Mouse (Mus musculus) erythroblast, embryonic 14.5 days (primary cell): ENCODE results near the gene Prox2.

Source experiments
- GATA1 ChIP-seq: IDR thresholded peaks from 2 replicates; pipeline ENCODE4 v1.6.1; 2012; ENCODE audit warnings: low read length, inconsistent platforms, mixed read lengths
- TAL1 ChIP-seq: IDR thresholded peaks from 3 replicates; pipeline ENCODE4 v1.6.1; 2012; ENCODE audit warnings: low read length, inconsistent platforms, mixed read lengths

DNA sequence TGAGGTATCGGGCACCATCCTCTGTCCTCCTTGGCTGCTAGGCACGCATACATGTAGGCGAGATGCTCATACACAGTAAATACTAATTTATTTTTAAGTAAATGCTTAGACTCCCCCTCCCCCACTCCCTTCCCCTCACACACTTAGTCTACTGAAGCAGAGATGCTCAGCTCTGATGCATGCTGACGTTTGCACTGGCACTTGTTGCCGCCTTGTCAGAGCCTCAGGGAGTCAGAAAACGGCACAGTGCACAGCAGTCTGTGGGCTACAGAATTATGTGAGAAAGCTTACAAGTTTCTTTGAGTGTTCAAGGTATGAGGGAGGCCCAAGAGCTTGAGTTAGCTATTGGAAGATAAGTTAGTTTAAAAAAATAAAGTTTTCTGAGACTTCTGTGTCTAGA lies 20.8 kb upstream of the Prox2 start:
- TF ChIP-seq TAL1 (no peak), GATA1 (no peak)
